Mouse (Mus musculus) telencephalon, adult 2 months (tissue): Measurements from ENCODE around the gene Pex26.

Experiments used
- DNase-seq: peaks from one replicate; pipeline ENCODE4 v3.0.0-alpha.2; 2011; ENCODE audit warnings: low read depth, low spot score

The Pex26 gene

GRCm38 (mm10) chr6:121238209-121238608, 54.7 kb downstream of the Pex26 start:
- DNase-seq, result no peak

GRCm38 (mm10) chr6:121241780-121242179, 58.3 kb downstream of the Pex26 start:
- no peak for DNase-seq

GRCm38 (mm10) chr6:121243161-121243560, 59.7 kb downstream of the Pex26 start:
- DNase-seq, result no peak

- peak; percentile 27 for DNase-seq
Measured at GRCm38 (mm10) chr6:121245127-121246036, 61.9 kb downstream of the Pex26 start, which contains the start of gene Usp18. Gene Usp18, plus strand, starts transcription at chr6:121245906.

GRCm38 (mm10) chr6:121246037-121246361, 62.5 kb downstream of the Pex26 start:
- no peak for DNase-seq
